Mouse (Mus musculus): ENCODE measurements around the gene Cdh3. TPM values are rescaled to one million over a fixed set of nuclear protein-coding genes. Genes with fewer than 3 reads are reported as not detected.
"Not testable (repeated sequence)": the region's sequence is repeated elsewhere in the genome, so short reads cannot be mapped to it uniquely, and the experiment has no call there.

The Cdh3 gene
- total RNA-seq, 2 experiments from 2014 or later = 1.7 to 2.2 TPM

DNA sequence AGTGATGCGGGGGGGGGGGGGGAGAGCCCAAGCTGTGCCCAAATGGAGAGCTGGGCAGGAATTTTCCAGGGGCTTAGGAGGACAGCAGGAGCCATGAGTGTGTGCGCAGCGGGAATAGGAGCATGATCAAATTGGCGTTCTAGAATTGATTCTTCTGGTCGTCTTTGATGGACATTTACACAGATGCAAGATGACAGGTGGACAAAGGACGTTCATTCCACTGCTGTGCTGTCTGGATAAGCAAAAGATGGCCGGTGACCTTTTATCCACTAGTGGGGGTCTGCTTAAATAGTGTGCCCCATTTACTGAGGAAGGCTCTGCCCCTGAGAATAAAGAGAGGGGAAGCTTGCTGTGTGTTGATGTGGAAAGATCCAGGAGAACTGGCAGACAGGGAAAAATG lies 58.3 kb downstream of the Cdh3 start:
- DNase-seq = no peak
- intact Hi-C loops (cut with DNase I) = no loop called here

DNA sequence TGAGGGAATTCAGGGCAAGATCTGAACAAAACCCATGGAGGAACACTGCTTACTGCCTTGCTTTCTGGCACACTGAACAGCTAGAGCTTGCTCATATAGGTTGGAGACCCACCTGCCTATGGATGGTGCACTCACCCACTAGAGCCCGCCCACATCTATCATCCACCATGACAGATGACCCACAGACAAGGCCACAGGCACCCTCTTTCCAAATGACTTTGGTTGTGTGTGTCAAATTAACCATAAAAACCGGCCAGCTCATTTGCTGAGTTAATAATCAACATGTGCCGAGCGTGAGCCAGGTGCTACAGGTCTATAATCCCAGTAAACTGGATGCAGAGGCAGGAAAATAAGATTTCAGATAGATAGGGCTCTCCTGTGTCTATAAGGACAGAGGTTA lies 59.7 kb downstream of the Cdh3 start:
- intact Hi-C loops (cut with DNase I) = no loop called here
- no peak for DNase-seq

DNA sequence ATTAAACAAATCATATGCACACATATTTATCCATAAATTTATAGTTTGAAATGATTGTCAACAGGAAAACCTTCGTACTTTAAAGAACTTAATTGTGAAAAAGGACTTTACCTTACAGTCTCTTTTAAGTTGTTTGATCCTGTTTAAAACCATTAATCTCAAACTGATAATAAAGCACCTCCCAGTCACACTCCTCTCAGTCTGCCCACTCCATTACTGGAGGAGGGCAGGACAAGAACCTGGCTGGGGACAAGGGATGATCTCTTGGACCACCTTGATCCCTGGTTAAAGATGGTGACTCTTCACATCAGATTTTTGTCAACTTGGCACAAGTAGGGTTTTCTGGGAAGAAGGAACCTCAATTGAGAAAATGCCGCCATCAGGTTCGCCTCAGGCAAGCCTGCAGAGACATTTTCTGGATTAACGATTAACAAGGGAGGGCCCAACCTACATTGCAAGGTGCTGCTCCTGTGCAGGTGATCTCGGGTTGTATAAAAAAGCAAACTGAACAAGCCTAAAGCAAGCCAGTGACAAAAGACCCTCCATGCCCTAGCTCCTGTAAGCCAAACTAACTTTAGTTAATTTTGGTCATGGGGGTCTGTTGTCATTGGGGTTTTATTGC lies 61.0 kb downstream of the Cdh3 start:
- intact Hi-C loops (cut with DNase I) = no loop called here
- no peak for DNase-seq

- DNase-seq; intact Hi-C loops (cut with DNase I): not testable (repeated sequence)
Observed at GRCm38 (mm10) chr8:106572175-106572574, 61.5 kb downstream of the Cdh3 start.

DNA sequence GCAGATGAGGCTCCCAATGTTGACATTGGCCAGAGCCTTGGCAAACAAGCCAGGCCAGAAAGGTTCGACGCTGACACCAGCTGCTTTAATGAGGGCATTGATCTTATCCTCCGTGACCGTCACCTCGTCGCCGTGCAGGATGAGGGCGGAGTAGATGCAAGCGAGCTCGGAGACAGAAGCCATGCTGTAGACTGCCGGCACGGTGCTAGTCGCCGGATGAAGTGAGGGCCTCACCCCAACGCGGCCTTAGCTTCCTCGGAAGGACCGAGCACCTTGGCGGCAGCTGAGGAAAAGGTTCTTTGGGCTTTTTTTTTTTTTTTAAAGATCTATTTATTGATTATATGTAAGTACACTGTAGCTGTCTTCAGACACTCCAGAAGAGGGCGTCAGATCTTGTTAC lies 62.5 kb downstream of the Cdh3 start, which contains the start of gene Gm10073:
Gene Gm10073, minus strand, starts transcription at position 294 of the 400 bp plus-strand sequence.
- intact Hi-C loops (cut with DNase I); DNase-seq: not testable (repeated sequence)

- intact Hi-C loops (cut with DNase I) = no loop called here
Observed at GRCm38 (mm10) chr8:106574283-106574682, 63.6 kb downstream of the Cdh3 start.

GRCm38 (mm10) chr8:106576849-106577555 lies 66.3 kb downstream of the Cdh3 start:
- intact Hi-C loops (cut with DNase I) = no loop called here
- DNase-seq = peak; percentile 7 to 16

More at GRCm38 (mm10) chr8:106574283-106574682, 63.6 kb downstream of the Cdh3 start:
- no peak for DNase-seq

GRCm38 (mm10) chr8:106579510-106579909 lies 68.8 kb downstream of the Cdh3 start:
- no peak for DNase-seq
- intact Hi-C loops (cut with DNase I) = no loop called here

DNA sequence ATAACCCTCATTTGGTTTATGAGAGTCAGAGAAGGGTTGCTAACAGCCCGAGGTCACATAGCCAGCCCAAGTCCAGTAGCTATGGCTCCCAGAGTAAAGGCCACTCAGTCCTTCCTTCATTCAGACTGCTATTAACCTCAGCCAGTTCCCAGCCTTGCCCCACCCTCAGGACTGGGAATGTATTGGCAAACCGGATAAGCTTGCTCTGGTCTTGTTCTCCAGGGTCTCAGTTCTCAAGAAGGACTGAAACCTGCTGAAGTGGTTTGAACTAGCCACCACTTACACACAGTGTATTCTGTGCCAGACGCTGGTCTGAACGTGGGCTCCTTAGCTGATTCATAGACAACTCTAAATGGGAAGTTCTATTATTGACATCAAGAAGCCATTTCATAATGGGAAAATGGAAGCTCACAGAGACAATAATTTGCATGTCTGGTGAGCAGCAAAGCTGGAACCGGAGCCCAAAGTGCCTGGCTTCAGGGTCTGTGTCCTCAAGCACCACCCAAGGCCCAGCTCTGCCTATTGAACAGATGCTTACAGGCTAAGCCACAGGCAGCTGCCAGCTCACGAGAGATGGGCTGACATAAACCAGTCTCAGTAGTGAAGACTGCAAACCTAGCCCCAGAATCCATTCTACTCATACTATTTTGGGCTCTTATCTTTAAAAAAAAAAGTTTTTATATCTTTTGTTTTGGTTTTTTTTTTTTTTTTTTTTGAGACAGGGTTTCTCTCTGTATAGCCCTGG lies 70.8 kb downstream of the Cdh3 start:
- DNase-seq = no peak
- intact Hi-C loops (cut with DNase I) = no loop called here

DNA sequence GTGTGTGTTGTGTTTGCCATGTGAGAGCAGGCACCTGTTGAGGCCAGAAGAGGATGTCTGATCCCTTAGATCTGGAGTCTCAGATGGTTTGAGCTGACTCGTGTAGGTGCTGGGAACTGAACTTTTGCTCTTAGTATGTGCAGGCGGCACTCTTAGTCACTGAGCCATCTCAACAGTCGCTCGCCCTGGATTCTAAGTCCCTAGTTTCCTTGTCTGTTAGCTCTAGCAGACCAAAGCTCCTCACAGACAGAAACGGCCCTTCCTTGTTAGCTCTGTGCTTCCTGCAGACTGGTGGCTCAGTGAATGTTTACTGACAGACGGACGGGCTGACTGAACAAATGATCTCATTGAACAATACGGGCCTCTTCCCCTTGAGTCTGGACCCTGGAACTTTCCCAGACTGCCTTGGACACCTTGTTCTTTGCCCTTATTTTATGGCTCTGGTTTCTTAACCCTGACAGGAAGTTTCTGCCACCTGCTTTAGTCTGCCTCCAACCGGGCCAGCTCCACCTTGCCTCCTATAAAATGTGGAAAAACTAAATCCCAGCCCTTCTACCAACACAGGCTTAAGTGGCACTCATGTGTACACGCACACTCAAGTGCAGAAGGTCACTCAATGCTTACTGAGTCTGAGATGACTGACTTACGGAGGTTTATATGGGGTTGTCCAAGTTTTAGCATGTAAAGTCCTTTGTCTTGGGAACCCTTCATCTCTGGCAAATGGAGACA lies 74.4 kb downstream of the Cdh3 start:
- intact Hi-C loops (cut with DNase I) = no loop called here
- DNase-seq = no peak

DNA sequence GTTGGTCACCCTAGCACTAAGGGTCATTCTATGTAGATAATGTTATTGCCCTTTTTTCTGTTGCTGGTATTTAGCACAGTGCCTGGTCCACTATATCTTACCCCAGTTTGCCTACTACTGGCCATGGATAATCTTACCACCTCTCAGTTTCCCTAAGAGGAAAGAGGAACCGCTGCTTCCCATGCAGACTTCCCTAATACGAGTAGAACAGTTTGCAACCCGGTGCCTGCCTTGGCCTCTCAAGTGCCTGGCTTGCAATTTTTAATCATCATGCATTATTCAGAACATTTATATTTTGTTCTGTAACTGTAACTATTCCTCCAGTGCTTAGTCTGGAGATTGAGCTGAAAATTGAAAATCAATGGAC lies 75.0 kb downstream of the Cdh3 start:
- no peak for DNase-seq
- intact Hi-C loops (cut with DNase I) = no loop called here

DNA sequence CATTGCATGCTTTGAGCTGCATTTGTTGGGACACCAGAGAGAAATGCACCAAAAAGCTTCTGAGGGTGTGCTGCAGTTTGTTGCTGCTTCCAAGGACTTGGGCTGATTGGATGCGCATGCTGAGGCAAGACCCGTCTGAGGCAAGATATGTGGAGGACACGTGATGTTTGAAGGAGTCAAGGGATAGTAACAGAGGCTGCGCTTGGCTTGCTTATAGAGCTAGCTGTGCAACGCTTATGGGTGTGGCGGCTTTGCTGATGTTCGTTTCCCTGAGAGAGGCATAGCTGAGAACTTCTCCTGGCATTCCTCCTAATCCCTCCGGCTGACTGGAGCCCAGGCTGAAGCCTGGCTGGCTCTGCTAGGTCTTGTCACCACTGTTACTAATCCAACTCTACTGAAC lies 76.2 kb downstream of the Cdh3 start:
- intact Hi-C loops (cut with DNase I) = no loop called here
- DNase-seq = no peak

DNA sequence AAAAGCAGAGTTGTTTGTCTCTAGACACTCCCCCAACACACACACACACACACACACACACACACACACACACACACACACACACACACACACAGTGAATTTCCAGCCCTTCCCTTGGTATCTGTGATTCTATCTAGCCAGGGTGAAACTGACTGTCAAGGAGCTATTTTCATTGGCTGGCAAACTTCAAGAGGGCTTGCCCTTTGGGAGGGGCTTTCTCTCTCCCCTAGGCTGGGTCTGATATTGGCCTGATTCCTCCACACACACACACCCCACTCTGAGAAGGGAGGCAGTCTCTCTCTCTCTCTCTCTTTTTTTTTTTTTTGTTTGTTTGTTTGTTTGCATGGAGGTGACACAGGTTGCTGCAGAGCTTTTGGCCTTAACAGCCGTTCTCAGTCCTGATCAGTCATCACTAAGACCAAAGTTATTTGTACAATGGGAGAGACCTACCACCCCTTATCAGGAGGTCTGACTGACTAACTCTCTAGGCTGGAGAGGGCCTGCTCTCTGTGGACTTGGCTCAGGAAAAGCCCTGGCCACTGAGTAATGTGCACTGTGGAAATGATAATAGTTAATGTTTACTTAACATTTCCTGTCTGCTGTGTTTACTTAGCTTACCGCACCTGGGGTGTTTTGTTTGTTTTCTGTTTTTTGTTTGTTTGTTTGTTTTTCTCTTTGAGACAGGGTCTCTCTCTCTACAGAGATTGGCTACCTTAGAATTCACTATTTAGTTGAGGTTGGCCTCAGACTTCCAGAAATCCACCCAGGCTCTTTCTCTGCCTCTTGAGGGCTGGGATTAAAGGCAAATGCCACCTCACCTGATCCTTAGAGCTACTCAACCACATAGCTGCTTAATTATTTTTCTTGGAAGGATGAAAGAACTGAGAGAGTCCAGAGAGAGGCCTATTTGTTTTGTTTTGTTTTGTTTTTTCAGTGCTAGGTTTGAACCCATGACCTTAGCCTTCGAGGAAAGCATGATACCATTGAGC lies 78.0 kb downstream of the Cdh3 start:
- DNase-seq = no peak
- intact Hi-C loops (cut with DNase I) = no loop called here

DNA sequence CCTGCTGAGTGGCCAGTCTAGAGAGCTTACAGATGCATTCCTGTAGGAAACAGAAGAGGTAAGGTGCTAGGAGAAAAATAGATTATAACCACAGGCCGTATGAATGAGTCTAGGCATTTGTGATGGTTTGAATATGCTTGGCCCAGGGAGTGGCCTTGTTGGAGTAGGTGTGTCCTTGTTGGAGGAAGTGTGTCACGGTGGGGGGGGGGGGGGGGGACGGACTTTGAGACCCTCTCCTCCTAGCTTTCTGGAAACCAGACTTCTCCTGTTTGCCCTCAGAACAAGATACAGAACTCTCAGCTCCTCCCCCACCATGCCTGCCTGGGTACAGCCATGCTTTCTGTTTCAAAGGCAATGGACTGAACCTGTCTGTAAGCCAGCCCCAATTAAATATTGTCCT lies 81.8 kb downstream of the Cdh3 start:
- no peak for DNase-seq
- intact Hi-C loops (cut with DNase I) = no loop called here

DNA sequence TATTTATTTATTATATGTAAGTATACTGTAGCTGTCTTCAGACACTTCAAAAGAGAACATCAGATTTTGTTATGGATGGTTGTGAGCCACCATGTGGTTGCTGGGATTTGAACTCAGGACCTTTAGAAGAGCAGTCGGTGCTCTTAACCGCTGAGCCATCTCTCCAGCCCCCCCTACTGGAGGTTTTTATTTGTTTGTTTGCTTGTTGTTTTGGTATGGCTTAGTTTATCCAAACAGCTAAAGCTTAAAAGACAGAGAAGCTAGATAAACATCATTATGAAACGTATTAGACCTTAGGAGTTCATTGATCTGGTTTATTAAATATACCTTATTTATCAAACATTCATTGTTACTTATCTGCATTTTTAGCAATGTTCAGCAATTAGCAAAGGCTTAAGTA lies 84.9 kb downstream of the Cdh3 start:
- intact Hi-C loops (cut with DNase I); DNase-seq: not testable (repeated sequence)

- intact Hi-C loops (cut with DNase I) = no loop called here
- no peak for DNase-seq
Observed at GRCm38 (mm10) chr8:106597067-106597466, 86.4 kb downstream of the Cdh3 start.

- no peak for DNase-seq
- intact Hi-C loops (cut with DNase I) = no loop called here
Observed at GRCm38 (mm10) chr8:106599265-106599979, 88.7 kb downstream of the Cdh3 start.

DNA sequence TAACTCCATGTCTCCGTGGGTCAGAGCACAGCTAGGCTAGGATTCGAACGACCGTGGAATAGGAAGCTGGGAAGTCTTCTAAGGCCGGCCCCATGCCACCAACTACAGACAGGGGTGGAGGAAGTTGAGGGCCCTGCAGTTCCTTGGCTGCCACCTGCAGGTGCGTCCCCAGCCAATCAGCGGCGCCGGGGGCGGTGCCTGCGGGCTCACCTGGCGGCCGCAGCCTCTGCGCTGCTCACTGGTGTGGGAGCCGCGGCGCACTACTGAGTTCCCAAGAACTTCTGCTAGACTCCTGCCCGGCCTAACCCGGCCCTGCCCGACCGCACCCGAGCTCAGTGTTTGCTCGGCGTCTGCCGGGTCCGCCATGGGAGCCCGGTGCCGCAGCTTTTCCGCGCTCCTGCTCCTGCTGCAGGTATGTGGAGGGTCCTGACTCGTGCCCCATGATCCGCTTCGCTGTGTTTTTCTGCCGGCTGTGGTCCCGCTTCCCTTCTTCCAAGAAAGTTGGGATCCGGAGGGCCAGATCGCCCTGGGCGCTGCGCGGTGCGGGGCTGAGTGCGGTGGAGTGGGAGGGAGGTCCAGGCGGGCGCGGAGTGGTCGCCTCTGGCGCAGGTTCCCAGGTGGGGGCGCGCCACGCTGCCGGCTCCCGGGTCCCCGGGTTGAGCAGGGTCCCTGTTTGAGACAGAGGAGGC lies 92.6 kb downstream of the Cdh3 start, which contains the start of gene Cdh1:
Gene Cdh1, plus strand, starts transcription at position 221 of the 689 bp plus-strand sequence.
- intact Hi-C loops (cut with DNase I) = no loop called here
- DNase-seq = peak; percentile 24 to 25
